Mouse (Mus musculus) forebrain, embryonic 10.5 days (tissue): ENCODE results near the gene Kcnmb1. TPM values are rescaled to one million over a fixed set of nuclear protein-coding genes. Genes with fewer than 3 reads are reported as not detected.

Experiments used
- DNase-seq: peaks from one replicate; pipeline ENCODE4 v3.0.0-alpha.2; 2017; ENCODE audit warnings: low spot score; ENCODE audit errors: extremely low spot score
- H3K27ac ChIP-seq: fragments of 300-500 bp; sonication (generic); 2 replicates; pipeline ENCODE4 v1.5.1; 2016; ENCODE audit warnings: mild to moderate bottlenecking
- H3K27me3 ChIP-seq: fragments of 300-500 bp; sonication (generic); 2 replicates; pipeline ENCODE4 v1.6.1; 2016; ENCODE audit warnings: mild to moderate bottlenecking; ENCODE audit not compliant: poor library complexity, severe bottlenecking
- H3K36me3 ChIP-seq: fragments of 300-500 bp; sonication (generic); replicated peaks from 2 replicates; pipeline ENCODE4 v1.6.1; 2016; ENCODE audit warnings: mild to moderate bottlenecking, moderate library complexity
- H3K4me1 ChIP-seq: fragments of 300-500 bp; sonication (generic); 2 replicates; pipeline ENCODE4 v1.6.1; 2016
- H3K4me3 ChIP-seq: fragments of 300-500 bp; sonication (generic); 2 replicates; pipeline ENCODE4 v1.5.1; 2016; ENCODE audit warnings: mild to moderate bottlenecking, moderate library complexity
- H3K9me3 ChIP-seq: fragments of 300-500 bp; sonication (generic); 2 replicates; pipeline ENCODE4 v1.6.1; 2016; ENCODE audit warnings: mild to moderate bottlenecking, moderate library complexity
- WGBS: fragments of 180-500 bp; shearing (Covaris S2); methylation state at CpG from one replicate; pipeline ENCODE4 v1.1.7; 2016; 5-methylcytosine and 5-hydroxymethylcytosine counted together
- polyA plus RNA-seq: library from polyadenylated mRNA; unstranded; fragments of >200 nt; fragmentation: Nextera tagmentation; extraction: Ambion mirVana; gene quantifications from 2 replicates; pipeline ENCODE4 v1.2.1, GENCODE M21; 2016

Kcnmb1 gene
- polyA plus RNA-seq, 1 experiment from 2014 or later: 0.09 TPM

DNA sequence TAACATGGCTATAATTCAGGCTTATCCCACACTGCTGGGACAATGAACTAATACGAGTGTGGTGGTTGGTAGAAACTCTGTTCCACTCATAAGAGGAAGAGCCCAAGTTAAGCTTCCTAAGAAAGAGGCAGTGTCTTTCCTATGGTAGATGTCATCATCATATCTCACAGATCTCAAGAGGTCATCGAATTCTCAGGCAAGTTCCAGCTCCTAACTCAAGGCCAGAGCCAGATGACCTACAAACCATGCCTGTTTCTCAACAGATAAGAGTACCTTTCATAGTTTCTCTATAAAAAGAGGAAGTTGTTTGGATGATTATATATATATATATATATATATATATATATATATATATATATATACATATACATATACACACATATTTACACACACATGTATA is 23.7 kb downstream of the Kcnmb1 start:
- Histone ChIP-seq H3K9me3 (no peaks in the 10 kb centered on the region), H3K27me3 (no peaks in the 10 kb centered on the region), H3K36me3 (no peaks in the 10 kb centered on the region), H3K4me1 (no peaks in the 10 kb centered on the region), H3K27ac (no peak overlapping the region), H3K4me3 (no peak overlapping the region)
- no peak for DNase-seq
- WGBS: 90% methylated on average over 2 of the region's 2 CpGs

DNA sequence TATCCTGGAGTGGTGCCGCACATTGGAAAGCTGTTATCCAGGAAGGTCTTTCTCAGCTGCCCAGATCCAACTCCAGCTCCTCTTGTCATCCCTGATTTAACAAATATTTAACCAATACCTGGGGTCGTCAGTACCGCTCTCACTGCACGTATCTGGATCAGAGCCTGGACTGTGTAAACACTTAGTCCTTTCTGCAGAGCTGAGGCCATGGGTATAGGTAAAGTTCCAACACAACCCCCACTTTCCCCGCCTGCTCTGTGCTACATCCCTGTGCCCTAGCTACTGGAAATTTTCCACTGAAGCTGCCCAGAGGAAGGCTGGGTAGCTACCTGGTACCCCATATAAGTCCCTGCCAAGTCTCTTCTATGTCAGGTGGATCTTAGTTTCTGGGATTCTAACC is 27.2 kb downstream of the Kcnmb1 start:
- DNase-seq: no peak
- WGBS: 86% methylated on average over 5 of the region's 5 CpGs
- H3K4me1 ChIP-seq: peaks cover 17% of the 10 kb centered on the region; the same call in 1 of the 2 replicates

GRCm38 (mm10) chr11:33992938-33993337 is 30.1 kb downstream of the Kcnmb1 start, which contains the start of gene Kcnip1:
Gene Kcnip1, minus strand, starts transcription at chr11:33993152.
- no peak for DNase-seq
- WGBS: 27% methylated on average over 12 of the region's 12 CpGs
- Histone ChIP-seq H3K9me3 (no peaks in the 10 kb centered on the region), H3K27me3 (peaks cover 24% of the 10 kb centered on the region; the same call in 1 of the 2 replicates), H3K36me3 (no peaks in the 10 kb centered on the region), H3K4me1 (peaks cover 17% of the 10 kb centered on the region; the same call in 1 of the 2 replicates), H3K4me3 (peak within 1 kb of the TSS; percentile 15; the same call in 1 of the 2 replicates), H3K27ac (peak within 1 kb of the TSS; percentile 17; the same call in 1 of the 2 replicates)

More for the DNA sequence above, 27.2 kb downstream of the Kcnmb1 start:
- H3K4me3 ChIP-seq: no peak overlapping the region
- H3K9me3 ChIP-seq: no peaks in the 10 kb centered on the region
- H3K27ac ChIP-seq: no peak overlapping the region
- no peaks in the 10 kb centered on the region for H3K36me3 ChIP-seq
- H3K27me3 ChIP-seq: peaks cover 19% of the 10 kb centered on the region; the same call in 1 of the 2 replicates

- no peaks in the 10 kb centered on the region for H3K9me3 ChIP-seq
- H3K27me3 ChIP-seq: peaks cover 24% of the 10 kb centered on the region; the same call in 1 of the 2 replicates
- DNase-seq: no peak
- 73% methylated on average over 5 of the region's 5 CpGs for whole genome bisulfite sequencing
- no peaks in the 10 kb centered on the region for H3K36me3 ChIP-seq
- H3K4me3 ChIP-seq: no peak overlapping the region
- H3K27ac ChIP-seq: no peak overlapping the region
- peaks cover 17% of the 10 kb centered on the region; the same call in 1 of the 2 replicates for H3K4me1 ChIP-seq
These were observed 30.7 kb downstream of the Kcnmb1 start for GRCm38 (mm10) chr11:33993496-33993895.

DNA sequence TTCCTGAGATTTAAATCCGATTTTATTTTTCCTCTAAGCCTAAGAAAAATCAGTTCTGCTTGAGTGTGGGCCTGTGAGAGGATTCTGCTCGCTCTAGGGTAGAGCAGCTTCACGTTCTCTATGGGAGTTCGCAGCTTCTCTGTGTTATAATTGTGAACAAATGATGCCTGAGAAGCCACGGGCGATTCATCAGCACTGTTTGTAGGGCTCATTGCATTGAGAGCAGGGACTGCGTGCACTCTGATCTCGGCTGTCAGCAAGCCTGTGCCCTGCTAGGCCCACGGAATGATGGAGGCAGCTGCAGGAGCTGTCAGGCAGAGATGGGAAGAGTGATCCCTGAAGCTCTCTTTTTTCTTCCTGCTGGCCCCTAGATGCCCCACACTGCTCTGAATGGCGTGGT is 35.4 kb downstream of the Kcnmb1 start:
- DNase-seq: no peak
- Histone ChIP-seq H3K27ac (no peak overlapping the region), H3K36me3 (no peaks in the 10 kb centered on the region), H3K27me3 (0 out of 2 replicates have a peak, but pooled peaks cover 12% of the 10 kb centered on the region), H3K4me3 (no peak overlapping the region), H3K4me1 (peaks cover 3% of the 10 kb centered on the region; the same call in 1 of the 2 replicates), H3K9me3 (no peaks in the 10 kb centered on the region)
- WGBS: 73% methylated on average over 10 of the region's 10 CpGs

- no peak for DNase-seq
- 81% methylated on average over 3 of the region's 3 CpGs for WGBS
These were observed 37.6 kb downstream of the Kcnmb1 start for GRCm38 (mm10) chr11:34000416-34000815.

GRCm38 (mm10) chr11:34001938-34002592 is 39.3 kb downstream of the Kcnmb1 start:
- 12% methylated on average over 5 of the region's 5 CpGs for WGBS
- Histone ChIP-seq H3K27me3 (no peaks in the 10 kb centered on the region), H3K4me3 (no peak overlapping the region), H3K4me1 (no peaks in the 10 kb centered on the region), H3K9me3 (no peaks in the 10 kb centered on the region), H3K36me3 (no peaks in the 10 kb centered on the region), H3K27ac (no peak overlapping the region)
- DNase-seq: peak; percentile 39

More at GRCm38 (mm10) chr11:34000416-34000815, 37.6 kb downstream of the Kcnmb1 start:
- H3K4me3 ChIP-seq: no peak overlapping the region
- H3K9me3 ChIP-seq: no peaks in the 10 kb centered on the region
- H3K27me3 ChIP-seq: 0 out of 2 replicates have a peak, but pooled peaks cover 1% of the 10 kb centered on the region
- no peak overlapping the region for H3K27ac ChIP-seq
- no peaks in the 10 kb centered on the region for H3K36me3 ChIP-seq
- no peaks in the 10 kb centered on the region for H3K4me1 ChIP-seq

DNA sequence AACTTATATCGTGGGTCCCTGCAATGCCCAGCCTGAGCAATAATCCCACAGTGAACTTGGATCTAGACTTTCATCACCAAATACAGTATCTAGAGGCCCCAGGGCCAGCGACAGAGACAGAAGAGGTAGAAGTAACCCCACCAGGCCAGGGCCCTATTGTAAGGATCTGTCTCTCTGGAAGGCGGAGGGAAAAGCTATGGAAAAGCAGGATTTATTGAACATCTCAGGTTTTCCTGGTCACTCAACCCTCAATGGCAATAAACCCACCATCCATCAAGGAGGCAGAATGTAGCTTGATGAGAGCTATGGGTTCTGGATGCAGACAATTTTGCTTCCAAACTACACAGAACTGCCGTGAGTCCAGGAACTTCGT is 39.8 kb downstream of the Kcnmb1 start:
- H3K36me3 ChIP-seq: no peaks in the 10 kb centered on the region
- 85% methylated on average over 5 of the region's 5 CpGs for WGBS
- H3K27ac ChIP-seq: no peak overlapping the region
- no peak overlapping the region for H3K4me3 ChIP-seq
- no peaks in the 10 kb centered on the region for H3K9me3 ChIP-seq
- H3K27me3 ChIP-seq: no peaks in the 10 kb centered on the region
- no peak for DNase-seq
- no peaks in the 10 kb centered on the region for H3K4me1 ChIP-seq

DNA sequence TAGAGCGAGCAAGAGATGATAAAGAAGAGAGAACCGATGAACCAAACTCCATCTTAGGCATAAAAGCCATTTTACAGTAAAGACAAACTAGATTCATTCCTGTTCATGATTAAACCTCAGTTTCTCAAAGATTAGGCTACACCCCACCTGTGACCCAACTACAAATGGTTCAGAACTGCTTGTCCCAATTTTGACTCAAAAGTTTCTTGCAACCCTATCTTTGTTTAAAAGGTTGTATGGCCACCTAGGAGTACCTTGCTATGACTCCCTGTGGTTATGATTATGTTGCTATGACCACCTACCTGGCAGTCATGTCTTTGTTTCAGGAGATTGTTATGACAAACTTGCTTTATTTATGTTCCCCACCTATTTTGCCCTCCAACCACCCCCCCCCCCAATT is 44.8 kb downstream of the Kcnmb1 start:
- DNase-seq: no peak
- Histone ChIP-seq H3K36me3 (no peaks in the 10 kb centered on the region), H3K27ac (no peak overlapping the region), H3K4me3 (no peak overlapping the region), H3K27me3 (no peaks in the 10 kb centered on the region), H3K4me1 (0 out of 2 replicates have a peak, but pooled peaks cover 3% of the 10 kb centered on the region), H3K9me3 (no peaks in the 10 kb centered on the region)
- WGBS: 93% methylated on average over 2 of the region's 2 CpGs

- Histone ChIP-seq H3K4me1 (0 out of 2 replicates have a peak, but pooled peaks cover 3% of the 10 kb centered on the region), H3K27ac (0 out of 2 replicates have a peak overlapping the region, but pooled peaks have one; percentile 25), H3K9me3 (no peaks in the 10 kb centered on the region), H3K27me3 (no peaks in the 10 kb centered on the region), H3K36me3 (no peaks in the 10 kb centered on the region), H3K4me3 (no peak overlapping the region)
- DNase-seq: no peak
- 89% methylated on average over 11 of the region's 11 CpGs for WGBS
These were observed 45.4 kb downstream of the Kcnmb1 start for GRCm38 (mm10) chr11:34008214-34008613.

GRCm38 (mm10) chr11:34008702-34009101 is 45.9 kb downstream of the Kcnmb1 start:
- H3K9me3 ChIP-seq: no peaks in the 10 kb centered on the region
- no peak overlapping the region for H3K4me3 ChIP-seq
- H3K27ac ChIP-seq: 0 out of 2 replicates have a peak overlapping the region, but pooled peaks have one; percentile 25
- DNase-seq: peak; percentile 53
- 0 out of 2 replicates have a peak, but pooled peaks cover 3% of the 10 kb centered on the region for H3K4me1 ChIP-seq
- no peaks in the 10 kb centered on the region for H3K36me3 ChIP-seq
- 50% methylated on average over 9 of the region's 9 CpGs for WGBS
- no peaks in the 10 kb centered on the region for H3K27me3 ChIP-seq

DNA sequence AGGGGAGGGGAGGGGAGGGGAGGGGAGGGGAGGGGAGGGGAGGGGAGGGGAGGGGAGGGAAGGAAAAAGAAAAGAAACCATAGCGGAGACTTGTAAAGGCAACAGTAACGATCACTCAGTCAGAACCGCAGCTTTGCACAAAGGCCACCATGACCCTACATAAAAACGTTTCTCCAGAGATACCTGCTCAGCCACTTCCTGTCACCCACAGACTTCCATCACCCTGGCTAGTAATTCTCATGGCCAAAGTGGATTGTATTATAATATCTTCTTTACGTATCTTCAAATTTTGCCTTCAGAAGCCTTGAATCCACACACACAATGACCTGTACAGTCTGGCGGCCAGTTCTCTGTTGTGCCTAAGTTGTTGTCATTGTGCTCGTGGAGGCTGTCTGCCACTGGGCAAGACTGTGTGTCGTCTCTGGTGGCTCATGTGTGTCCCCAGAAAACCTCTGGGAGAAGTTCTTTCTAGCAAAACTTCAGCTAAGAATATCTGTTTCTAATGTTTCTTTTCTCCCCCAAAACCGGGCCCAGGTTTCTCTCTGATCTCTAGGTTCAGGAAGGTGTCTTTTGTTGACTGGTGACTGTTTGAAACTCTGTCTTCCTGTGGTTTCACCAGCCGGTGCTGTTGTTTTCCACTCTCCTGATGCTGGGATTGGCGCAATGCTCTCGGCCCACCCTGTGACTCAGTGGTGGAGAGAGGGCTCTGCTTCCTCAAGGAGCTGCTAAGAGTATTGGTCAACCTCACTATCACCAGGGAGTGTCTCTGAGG is 46.7 kb downstream of the Kcnmb1 start:
- no peaks in the 10 kb centered on the region for H3K36me3 ChIP-seq
- no peaks in the 10 kb centered on the region for H3K9me3 ChIP-seq
- H3K27me3 ChIP-seq: no peaks in the 10 kb centered on the region
- no peak overlapping the region for H3K4me3 ChIP-seq
- 0 out of 2 replicates have a peak, but pooled peaks cover 3% of the 10 kb centered on the region for H3K4me1 ChIP-seq
- DNase-seq: no peak
- H3K27ac ChIP-seq: no peak overlapping the region
- WGBS: 87% methylated on average over 12 of the region's 12 CpGs
